Mouse (Mus musculus): Measurements from ENCODE around the gene Rp9.

Rp9 gene

DNA sequence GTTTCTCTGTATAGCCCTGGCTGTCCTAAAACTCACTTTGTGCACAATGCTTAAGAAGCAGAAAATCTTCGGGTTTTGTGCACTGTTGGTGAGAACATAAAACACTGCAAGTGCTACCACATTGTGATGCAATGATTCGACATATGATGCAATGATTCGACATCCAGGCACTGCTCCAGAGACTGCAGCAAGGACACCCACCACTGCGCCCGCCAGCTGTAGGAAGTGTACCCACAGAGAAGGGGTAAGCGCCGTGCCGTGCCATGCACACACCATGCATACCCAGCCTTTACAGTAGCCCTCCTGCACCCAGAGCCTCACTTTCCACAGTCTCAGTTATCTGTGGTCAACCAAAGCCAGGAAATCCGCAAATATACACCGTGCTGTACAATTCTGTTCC is 102.9 kb downstream of the Rp9 start:
- DNase-seq (ENCODE audit: low spot score) = no peak

DNA sequence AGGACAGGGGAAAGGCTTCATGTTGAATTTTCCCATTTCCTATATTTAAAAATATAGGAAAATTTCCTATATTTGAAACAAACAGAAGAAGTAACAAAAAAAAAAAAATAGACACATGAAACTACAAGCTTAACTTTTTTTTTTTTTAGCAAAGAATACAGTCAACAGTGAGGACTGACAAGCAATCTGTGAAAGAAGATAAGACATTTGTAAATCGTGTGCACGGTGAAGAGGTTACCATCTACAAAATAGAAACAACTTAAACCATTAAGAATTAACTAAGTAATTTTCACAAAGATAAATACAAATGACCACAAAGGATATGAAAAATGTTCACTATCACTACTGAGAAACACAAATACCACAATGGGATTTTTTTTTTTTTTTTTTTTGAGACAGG is 103.3 kb downstream of the Rp9 start:
- DNase-seq (ENCODE audit: low spot score) = no peak

Measured in ovary, adult 18-20 months (tissue).